Mouse (Mus musculus) G1E (cell line): ENCODE measurements around the gene Sox18.

ENCODE experiments used
- CTCF ChIP-seq: IDR thresholded peaks from 2 replicates; pipeline ENCODE4 v1.5.1; 2012; ENCODE audit warnings: low read depth, low read length, inconsistent platforms, mixed read lengths
- GATA1 ChIP-seq: IDR thresholded peaks from 2 replicates; pipeline ENCODE4 v1.6.1; 2012; ENCODE audit warnings: borderline replicate concordance, low read length, inconsistent platforms, mixed read lengths
- TAL1 ChIP-seq: conservative IDR thresholded peaks from 2 replicates; pipeline ENCODE4 v1.6.1; 2012; ENCODE audit warnings: low read depth, low read length, inconsistent platforms, mixed read lengths

DNA sequence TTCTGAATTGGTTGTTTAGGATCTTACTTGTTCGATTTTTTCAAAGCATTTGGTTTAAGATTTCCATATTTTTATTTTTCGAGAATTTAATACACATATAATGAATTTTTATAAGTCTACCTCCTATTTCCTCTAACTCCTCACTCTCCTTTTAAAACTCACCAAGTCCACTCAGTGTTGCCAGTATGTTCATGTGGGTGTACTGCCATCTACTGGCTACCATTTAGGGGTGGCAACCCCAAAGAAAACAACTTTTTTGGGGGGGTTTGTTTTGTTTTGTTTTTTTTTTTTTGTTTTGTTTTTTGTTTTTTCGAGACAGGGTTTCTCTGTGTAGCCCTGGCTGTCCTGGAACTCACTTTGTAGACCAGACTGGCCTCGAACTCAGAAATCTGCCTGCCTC, 35.2 kb upstream of the Sox18 start:
- TF ChIP-seq CTCF = no peak
- TF ChIP-seq GATA1 = no peak
- no peak for TF ChIP-seq TAL1
